Mouse (Mus musculus): Measurements from ENCODE around the gene Hacd2.

- TF ChIP-seq CTCF (conservative IDR thresholded peaks at IDR 0.05; ENCODE audit: insufficient read depth, insufficient read length, low read depth, low read length): no peak
- TF ChIP-seq POLR2A (IDR thresholded peaks at IDR 0.05; ENCODE audit: low read depth, low read length): no peak
These were observed 43.5 kb downstream of the Hacd2 start for GRCm38 (mm10) chr16:35065724-35066123.
